Mouse (Mus musculus) stomach, embryonic 14.5 days (tissue): ENCODE results near the gene BC051665. TPM values are rescaled to one million over a fixed set of nuclear protein-coding genes. Genes with fewer than 3 reads are reported as not detected.

ENCODE experiments used
- ATAC-seq: fragments of 200-750 bp; cut with Nextera tagmentation; 2 replicates; pipeline ENCODE4 v1.8.0; 2017; ENCODE audit warnings: low read depth, moderate TSS enrichment; ENCODE audit not compliant: insufficient number of reproducible peaks, insufficient read depth, low FRiP score
- H3K27ac ChIP-seq: fragments of 300-500 bp; sonication (generic); 2 replicates; pipeline ENCODE4 v1.5.1; 2014; ENCODE audit warnings: mild to moderate bottlenecking, low read length, moderate library complexity, mixed read lengths
- H3K27me3 ChIP-seq: fragments of 300-500 bp; sonication (generic); 2 replicates; pipeline ENCODE4 v1.6.1; 2014; ENCODE audit warnings: low read length, control low read depth, mixed read lengths; ENCODE audit not compliant: control insufficient read depth, insufficient read depth
- H3K36me3 ChIP-seq: fragments of 300-500 bp; sonication (generic); 2 replicates; pipeline ENCODE4 v1.6.1; 2014; ENCODE audit warnings: mild to moderate bottlenecking, control low read depth, low read length, moderate library complexity, mixed read lengths; ENCODE audit not compliant: control insufficient read depth, insufficient read depth
- H3K4me1 ChIP-seq: fragments of 300-500 bp; sonication (generic); 2 replicates; pipeline ENCODE4 v1.6.1; 2014; ENCODE audit warnings: low read length, control low read depth, mixed read lengths; ENCODE audit not compliant: control insufficient read depth, insufficient read depth
- H3K4me2 ChIP-seq: fragments of 300-500 bp; sonication (generic); replicated peaks from 2 replicates; pipeline ENCODE4 v1.6.1; 2014; ENCODE audit warnings: low read depth, low read length, control low read depth
- H3K4me3 ChIP-seq: fragments of 300-500 bp; sonication (generic); 2 replicates; pipeline ENCODE4 v1.5.1; 2014; ENCODE audit warnings: low read depth, low read length, control low read depth
- H3K9ac ChIP-seq: fragments of 300-500 bp; sonication (generic); replicated peaks from 2 replicates; pipeline ENCODE4 v1.6.1; 2014; ENCODE audit warnings: low read depth, mild to moderate bottlenecking, control low read depth, low read length, moderate library complexity, mixed read lengths
- H3K9me3 ChIP-seq: fragments of 300-500 bp; sonication (generic); 2 replicates; pipeline ENCODE4 v1.6.1; 2016; ENCODE audit warnings: low read depth, low read length, control low read depth; ENCODE audit not compliant: control insufficient read depth
- WGBS: fragments of 180-500 bp; shearing (Covaris S2); extraction: QIAGEN DNeasy Blood & Tissue Kit; methylation state at CpG from one replicate; pipeline ENCODE4 v1.1.7; 2014; 5-methylcytosine and 5-hydroxymethylcytosine counted together
- polyA plus RNA-seq: library from polyadenylated mRNA; unstranded; fragments of >200 nt; fragmentation: Nextera tagmentation; extraction: Ambion mirVana; gene quantifications from 2 replicates; pipeline ENCODE4 v1.2.1, GENCODE M21; 2014

The BC051665 gene
- polyA plus RNA-seq, 1 experiment from 2014 or later, result not detected

DNA sequence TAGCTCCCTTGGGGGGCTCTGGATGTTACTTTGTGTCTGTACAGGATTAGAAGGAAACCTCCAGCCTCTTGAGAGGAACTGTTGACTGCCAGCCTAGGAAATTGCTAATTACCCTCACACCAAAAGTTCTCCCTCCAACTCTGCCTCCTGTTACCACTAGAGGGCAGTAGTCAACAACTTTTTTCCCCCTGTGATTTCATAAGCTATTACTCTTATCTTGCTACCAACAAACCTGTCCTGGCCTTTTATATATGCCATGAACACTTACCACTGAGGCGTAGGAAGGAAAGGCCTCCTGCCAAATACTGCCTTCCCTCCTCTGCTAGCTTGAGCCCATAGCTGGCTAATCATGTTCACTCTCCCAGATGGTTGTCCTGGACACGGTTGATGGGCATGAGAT lies 37.6 kb downstream of the BC051665 start:
- Histone ChIP-seq H3K36me3 (peaks cover 5% of the 10 kb centered on the region), H3K4me2 (no peak overlapping the region), H3K9me3 (no peaks in the 10 kb centered on the region), H3K27ac (no peak overlapping the region), H3K27me3 (no peaks in the 10 kb centered on the region), H3K4me1 (no peaks in the 10 kb centered on the region), H3K9ac (no peak overlapping the region), H3K4me3 (no peak overlapping the region)
- ATAC-seq, result no peak
- WGBS, result 85% methylated on average over 2 of the region's 2 CpGs

DNA sequence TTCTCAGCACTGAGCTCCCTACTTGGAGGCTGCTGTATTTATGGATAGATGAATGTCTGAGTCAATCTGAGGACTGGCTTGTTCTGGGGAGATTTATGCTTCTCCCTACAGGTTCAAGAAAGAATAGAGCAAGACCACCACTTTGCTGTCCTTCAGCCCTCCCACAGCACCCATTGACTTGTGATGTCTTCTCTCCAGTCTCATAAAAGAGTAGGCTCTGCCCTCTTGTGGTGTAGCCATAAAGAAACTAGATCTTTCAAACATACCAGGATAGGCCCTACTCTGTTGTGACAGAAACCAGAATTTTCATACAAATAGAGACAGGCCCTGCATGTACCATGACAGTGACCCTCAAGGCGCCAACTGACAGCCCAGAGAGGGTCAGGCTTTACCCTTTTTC lies 39.0 kb downstream of the BC051665 start:
- Histone ChIP-seq H3K4me3 (no peak overlapping the region), H3K4me1 (no peaks in the 10 kb centered on the region), H3K9ac (no peak overlapping the region), H3K9me3 (no peaks in the 10 kb centered on the region), H3K27me3 (no peaks in the 10 kb centered on the region), H3K27ac (no peak overlapping the region), H3K4me2 (no peak overlapping the region), H3K36me3 (peaks cover 5% of the 10 kb centered on the region)
- ATAC-seq, result no peak
- 78% methylated on average over 1 of the region's 1 CpGs for WGBS

DNA sequence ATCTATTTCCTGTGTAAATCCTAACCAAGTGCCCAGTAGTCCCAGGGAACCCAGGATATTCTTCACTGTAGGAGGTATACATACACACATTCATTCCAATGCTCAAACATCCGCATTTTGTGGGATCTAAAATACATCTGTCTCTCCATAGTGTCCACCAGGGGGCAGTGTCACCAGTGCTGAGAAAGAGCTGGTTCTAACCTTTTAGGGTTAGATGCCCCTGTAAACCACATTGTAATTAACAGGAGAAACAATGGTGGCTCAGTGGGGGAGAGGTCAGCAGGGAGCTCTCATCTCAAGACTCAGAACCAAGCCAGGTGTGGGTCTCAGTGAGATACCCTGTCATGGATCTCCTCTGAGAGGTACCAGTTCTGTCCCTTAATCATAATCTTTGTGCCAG lies 39.9 kb downstream of the BC051665 start:
- Histone ChIP-seq H3K27ac (no peak overlapping the region), H3K4me2 (no peak overlapping the region), H3K4me3 (no peak overlapping the region), H3K9ac (no peak overlapping the region), H3K27me3 (no peaks in the 10 kb centered on the region), H3K36me3 (peaks cover 5% of the 10 kb centered on the region), H3K4me1 (no peaks in the 10 kb centered on the region), H3K9me3 (no peaks in the 10 kb centered on the region)
- WGBS, result 59% methylated on average over 1 of the region's 1 CpGs
- ATAC-seq, result no peak

DNA sequence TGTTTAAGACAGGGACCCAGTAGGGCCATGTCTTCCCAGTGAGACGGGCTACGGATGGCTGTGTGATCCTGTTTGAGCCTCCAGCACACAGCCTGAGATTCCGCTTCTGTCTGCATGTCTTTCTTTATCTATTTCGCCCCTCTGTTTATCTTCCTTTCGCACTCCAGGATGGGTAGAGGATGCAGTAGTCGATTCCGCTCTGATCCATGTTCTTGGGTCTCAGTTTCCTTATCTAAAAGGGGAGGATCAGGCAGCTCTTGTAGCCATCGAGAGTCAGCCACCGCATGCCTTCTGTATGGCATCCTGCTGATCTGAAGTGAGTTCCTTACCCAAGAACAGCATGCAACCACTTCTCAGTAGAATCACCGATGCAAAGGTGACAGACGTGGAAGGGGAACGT lies 40.8 kb downstream of the BC051665 start:
- H3K4me2 ChIP-seq, result no peak overlapping the region
- no peak overlapping the region for H3K9ac ChIP-seq
- peaks cover 6% of the 10 kb centered on the region for H3K36me3 ChIP-seq
- no peak overlapping the region for H3K27ac ChIP-seq
- H3K4me3 ChIP-seq, result no peak overlapping the region
- H3K9me3 ChIP-seq, result no peaks in the 10 kb centered on the region
- no peaks in the 10 kb centered on the region for H3K4me1 ChIP-seq
- no peak for ATAC-seq
- no peaks in the 10 kb centered on the region for H3K27me3 ChIP-seq
- WGBS, result 87% methylated on average over 12 of the region's 12 CpGs

DNA sequence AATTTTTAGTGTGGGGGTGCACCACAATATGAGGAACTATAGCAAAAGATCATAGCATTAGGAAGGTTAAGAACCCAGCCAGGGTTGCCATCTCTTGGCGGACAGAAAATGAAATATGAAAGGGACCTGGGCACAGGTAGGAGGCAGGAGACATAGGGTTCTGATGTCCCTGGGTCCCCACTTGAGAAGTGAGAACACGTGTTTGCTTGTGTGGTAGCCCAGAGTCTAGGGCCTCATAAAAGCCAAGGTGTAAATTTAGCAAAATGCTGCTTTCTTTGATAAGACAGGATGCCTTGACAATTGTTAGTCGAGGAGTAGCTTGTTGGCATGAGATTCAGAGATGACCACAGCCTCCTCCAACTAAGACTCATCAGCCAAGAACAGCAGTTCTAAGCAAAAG lies 41.4 kb downstream of the BC051665 start:
- WGBS, result 92% methylated on average over 3 of the region's 3 CpGs
- no peaks in the 10 kb centered on the region for H3K27me3 ChIP-seq

DNA sequence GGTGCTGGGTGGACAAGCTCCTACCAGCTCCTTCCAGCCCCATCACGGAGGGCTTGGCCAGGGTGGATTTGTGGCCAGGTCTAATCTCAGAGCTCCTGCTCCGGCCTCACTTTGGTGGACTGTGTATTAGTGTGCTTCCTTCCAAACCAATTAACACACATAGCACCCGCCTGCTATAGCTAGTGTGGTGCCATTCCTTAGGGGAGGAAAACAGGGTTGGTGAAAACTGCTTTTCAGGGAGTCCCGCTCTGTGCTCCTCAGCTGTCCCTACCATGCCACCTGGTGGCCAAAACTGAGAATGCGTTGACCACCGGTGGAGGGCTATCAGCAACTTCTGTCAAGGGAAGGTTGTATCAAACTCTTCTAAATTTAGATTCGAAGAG lies 42.1 kb downstream of the BC051665 start:
- Histone ChIP-seq H3K4me3 (no peak overlapping the region), H3K27me3 (no peaks in the 10 kb centered on the region), H3K9ac (no peak overlapping the region), H3K4me1 (no peaks in the 10 kb centered on the region), H3K4me2 (no peak overlapping the region), H3K27ac (no peak overlapping the region), H3K36me3 (peaks cover 3% of the 10 kb centered on the region; the same call in 1 of the 2 replicates), H3K9me3 (no peaks in the 10 kb centered on the region)
- 36% methylated on average over 7 of the region's 7 CpGs for WGBS
- ATAC-seq, result no peak

More for the DNA sequence above, 41.4 kb downstream of the BC051665 start:
- Histone ChIP-seq H3K4me2 (no peak overlapping the region), H3K27ac (no peak overlapping the region), H3K36me3 (peaks cover 3% of the 10 kb centered on the region; the same call in 1 of the 2 replicates), H3K4me1 (no peaks in the 10 kb centered on the region), H3K4me3 (no peak overlapping the region), H3K9me3 (no peaks in the 10 kb centered on the region), H3K9ac (no peak overlapping the region)
- ATAC-seq, result no peak

DNA sequence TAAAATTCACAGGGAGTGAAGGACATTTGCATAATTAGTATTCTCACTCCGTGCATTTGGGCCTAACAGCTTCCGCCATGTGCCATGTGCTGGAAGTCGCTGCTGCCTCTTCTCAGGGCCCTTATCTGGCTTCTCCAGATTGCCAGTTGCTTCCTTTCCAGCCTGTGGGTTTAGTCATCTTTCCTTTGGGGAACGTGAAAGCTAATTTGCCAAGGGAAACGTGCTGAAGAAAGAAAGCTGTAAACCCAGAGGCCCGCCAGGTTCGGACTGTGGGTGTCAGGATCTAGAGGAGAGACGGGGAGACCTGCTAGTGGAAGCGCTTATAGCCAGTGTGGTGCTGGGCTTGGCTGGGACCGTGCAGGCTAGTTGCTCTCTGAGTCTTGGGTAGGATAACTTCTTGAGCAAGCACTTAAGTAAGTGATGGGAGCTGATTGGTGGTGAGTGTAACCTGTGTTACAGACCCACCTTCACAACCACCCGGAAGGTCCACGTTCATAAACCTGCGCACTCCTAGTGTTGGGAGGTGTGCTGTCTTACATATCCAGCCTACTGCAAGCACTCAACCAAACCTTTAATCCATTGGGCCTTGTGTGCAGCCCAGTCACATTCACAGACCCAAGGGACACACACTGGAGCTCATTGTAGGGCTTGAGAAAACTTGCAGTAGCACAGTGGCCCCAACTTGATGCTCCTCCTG lies 42.6 kb downstream of the BC051665 start:
- 78% methylated on average over 13 of the region's 13 CpGs for WGBS
- peaks cover 3% of the 10 kb centered on the region; the same call in 1 of the 2 replicates for H3K36me3 ChIP-seq
- no peak for ATAC-seq
- H3K27ac ChIP-seq, result no peak overlapping the region
- H3K4me2 ChIP-seq, result no peak overlapping the region
- H3K4me1 ChIP-seq, result no peaks in the 10 kb centered on the region
- no peak overlapping the region for H3K9ac ChIP-seq
- H3K9me3 ChIP-seq, result no peaks in the 10 kb centered on the region
- H3K27me3 ChIP-seq, result no peaks in the 10 kb centered on the region
- H3K4me3 ChIP-seq, result no peak overlapping the region

DNA sequence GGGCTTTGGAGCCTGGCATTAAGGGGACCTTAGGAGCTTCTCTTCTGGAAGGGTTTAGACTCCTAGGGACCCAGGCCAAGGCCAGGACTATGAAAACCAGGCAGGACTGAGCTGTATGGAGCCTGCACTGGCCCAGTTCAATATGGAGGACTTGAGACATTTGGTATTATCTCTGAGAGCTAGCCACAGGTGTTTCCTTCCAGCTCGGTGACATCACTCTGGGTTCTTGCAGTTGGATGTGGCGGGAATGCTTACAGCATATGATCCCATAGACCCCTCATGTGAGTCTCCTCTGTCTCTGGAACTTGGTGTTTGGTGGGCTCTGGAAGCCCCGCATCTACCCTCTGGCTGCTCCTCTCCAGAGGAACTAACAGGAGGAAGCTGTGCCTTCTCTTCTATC lies 43.6 kb downstream of the BC051665 start:
- H3K36me3 ChIP-seq, result peaks cover 3% of the 10 kb centered on the region; the same call in 1 of the 2 replicates
- no peak for ATAC-seq
- H3K4me1 ChIP-seq, result peaks cover 6% of the 10 kb centered on the region; the same call in 1 of the 2 replicates
- no peaks in the 10 kb centered on the region for H3K9me3 ChIP-seq
- H3K27me3 ChIP-seq, result no peaks in the 10 kb centered on the region
- 86% methylated on average over 3 of the region's 3 CpGs for WGBS
- no peak overlapping the region for H3K4me2 ChIP-seq
- no peak overlapping the region for H3K4me3 ChIP-seq
- no peak overlapping the region for H3K9ac ChIP-seq
- H3K27ac ChIP-seq, result no peak overlapping the region

DNA sequence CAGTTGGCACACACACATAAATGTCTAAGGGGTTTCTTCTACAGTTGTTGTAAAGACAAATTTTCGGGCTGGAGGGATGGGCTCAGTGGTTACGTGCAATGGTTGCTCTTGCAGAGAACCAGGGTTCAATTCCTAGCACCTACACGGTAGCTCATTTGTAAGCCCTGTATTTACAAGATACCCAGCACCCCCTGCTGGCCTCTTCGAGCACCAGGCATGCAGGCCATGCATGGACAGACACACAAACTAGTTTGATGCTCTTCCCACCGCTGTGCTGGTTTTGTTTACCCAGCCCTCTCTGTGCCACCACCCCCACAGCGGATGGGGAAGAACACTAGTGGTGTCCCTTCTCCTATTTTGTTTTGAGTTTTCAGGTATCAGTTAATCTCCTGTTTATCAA lies 45.9 kb downstream of the BC051665 start:
- Histone ChIP-seq H3K4me2 (no peak overlapping the region), H3K9ac (no peak overlapping the region), H3K27ac (no peak overlapping the region), H3K4me3 (no peak overlapping the region), H3K36me3 (peaks cover 3% of the 10 kb centered on the region; the same call in 1 of the 2 replicates), H3K4me1 (peaks cover 18% of the 10 kb centered on the region), H3K27me3 (no peaks in the 10 kb centered on the region), H3K9me3 (no peaks in the 10 kb centered on the region)
- no peak for ATAC-seq
- WGBS, result 86% methylated on average over 6 of the region's 6 CpGs
